23 mouse cellular contexts compared by ENCODE assay signal in the genomic region with DNA sequence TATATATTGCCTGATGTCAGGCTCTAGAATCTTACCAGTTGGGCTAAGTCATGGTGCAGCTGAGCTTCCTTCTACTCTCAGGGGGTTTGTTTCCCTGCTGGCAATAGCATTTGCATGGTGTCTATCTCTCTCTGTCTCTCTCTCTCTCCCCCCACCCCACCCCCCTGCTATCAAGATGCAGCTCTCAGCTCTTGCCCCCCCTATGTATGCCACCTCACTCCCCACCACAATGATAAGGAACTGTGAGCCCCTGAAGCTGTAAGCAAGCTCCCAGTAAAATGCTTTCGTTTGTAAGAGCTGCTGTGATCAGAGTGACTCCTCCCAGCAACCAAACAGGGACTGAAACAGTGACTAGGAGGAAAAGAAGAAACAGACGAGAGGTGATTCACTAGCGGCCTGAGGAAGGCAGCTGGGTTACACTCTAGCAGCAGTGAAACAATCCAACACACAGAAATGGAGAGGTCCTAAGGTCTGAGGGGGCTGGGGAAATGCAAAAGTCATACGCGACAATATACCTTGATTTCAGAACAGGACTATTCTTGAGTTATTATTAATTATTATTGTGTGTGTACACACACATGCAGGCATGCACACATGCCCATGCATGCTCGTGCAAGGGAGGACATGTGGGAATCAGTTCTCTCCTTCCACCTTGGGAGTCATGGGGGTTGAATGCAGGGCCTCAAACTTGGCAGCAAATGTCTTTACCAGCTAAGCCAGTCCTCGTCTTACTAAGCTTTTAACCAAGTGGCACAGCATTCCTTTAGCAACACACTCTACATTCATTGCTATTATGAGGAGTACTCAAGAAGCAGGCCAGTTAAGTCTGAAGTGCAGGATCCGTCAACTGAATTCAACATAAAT. TPM values are rescaled to one million over a fixed set of nuclear protein-coding genes. Genes with fewer than 3 reads are reported as not detected.
A peak's percentile ranks its signal among the peaks of the same experiment; 100 is the strongest.
DNase-seq lines count a peak whose midpoint lies in the region; ATAC-seq and TF ChIP-seq lines count a peak whose summit lies in the region.
"Had no signal": no experiment of that assay in that cellular context is flagged by ENCODE, and none has a peak within 500 bp of the region (broad histone marks: within the 10 kb centered on the region; RNA-seq: fewer than 3 reads in every experiment).

No protein-coding gene starts in this region.

- peaks cover 3% of the 10 kb centered on the region; the same call in 1 of the 2 replicates for H3K4me1 ChIP-seq in intestine, postnatal 0 days (replicated peaks; ENCODE audit: control insufficient read depth, insufficient read depth, low read length)
- H3K4me1 ChIP-seq in intestine, embryonic 15.5 days (replicated peaks): 0 out of 2 replicates have a peak, but pooled peaks cover 5% of the 10 kb centered on the region
- peaks cover 48% of the 10 kb centered on the region for H3K4me1 ChIP-seq in liver, embryonic 12.5 days

- no peak overlapping the region for H3K4me3 ChIP-seq in intestine, postnatal 0 days (ENCODE audit: low read depth, low read length)
- no peak overlapping the region for H3K4me3 ChIP-seq in intestine, embryonic 15.5 days (replicated peaks)
- H3K4me3 ChIP-seq in liver, embryonic 12.5 days: no peak overlapping the region
- H3K4me3 ChIP-seq: forebrain, embryonic 15.5 days; heart, embryonic 13.5 days; hindbrain, embryonic 13.5 days had no signal

- no peak overlapping the region for H3K4me2 ChIP-seq in intestine, postnatal 0 days (replicated peaks; ENCODE audit: low read depth)
- H3K4me2 ChIP-seq in intestine, embryonic 15.5 days (replicated peaks): no peak overlapping the region
- H3K4me2 ChIP-seq in liver, embryonic 12.5 days: 0 out of 2 replicates have a peak overlapping the region, but pooled peaks have one; percentile 16
- H3K4me2 ChIP-seq: forebrain, embryonic 15.5 days; heart, embryonic 13.5 days; hindbrain, embryonic 13.5 days; midbrain, embryonic 11.5 days had no signal

- H3K9me3 ChIP-seq in intestine, postnatal 0 days (ENCODE audit: control insufficient read depth): no peaks in the 10 kb centered on the region
- H3K9me3 ChIP-seq in intestine, embryonic 15.5 days: no peaks in the 10 kb centered on the region
- H3K9me3 ChIP-seq in liver, embryonic 12.5 days (replicated peaks): no peaks in the 10 kb centered on the region
- H3K9me3 ChIP-seq: forebrain, embryonic 15.5 days; G1E; heart, embryonic 13.5 days; hindbrain, embryonic 13.5 days had no signal

- no peak for ATAC-seq in intestine, postnatal 0 days
- ATAC-seq in intestine, embryonic 15.5 days: no peak
- ATAC-seq in liver, embryonic 12.5 days: no peak
- ATAC-seq in erythroblast, adult 5-6 weeks (replicated peaks; ENCODE audit: low FRiP score, poor library complexity, severe bottlenecking): no peak
- ATAC-seq: activated CD4-positive, CD25-positive, alpha-beta regulatory T cell, adult 4 months; forebrain, embryonic 15.5 days had no signal

- TF ChIP-seq CTCF in intestine, postnatal 0 days (IDR thresholded peaks at IDR 0.05; ENCODE audit: low read depth): no peak

- H3K36me3 ChIP-seq in intestine, postnatal 0 days (ENCODE audit: control insufficient read depth, insufficient read depth): no peaks in the 10 kb centered on the region
- no peaks in the 10 kb centered on the region for H3K36me3 ChIP-seq in intestine, embryonic 15.5 days
- H3K36me3 ChIP-seq in liver, embryonic 12.5 days: no peaks in the 10 kb centered on the region
- H3K36me3 ChIP-seq: forebrain, embryonic 15.5 days; heart, embryonic 13.5 days; hindbrain, embryonic 13.5 days had no signal

- peak; percentile 66 to 71 for DNase-seq in urinary bladder, adult 18-20 months (ENCODE audit: low spot score in 2 of 2)
- DNase-seq in urinary bladder, postnatal 10 days (ENCODE audit: low spot score): no peak
- peak; percentile 51 to 64 for DNase-seq in urinary bladder, postnatal 36 days (ENCODE audit: low spot score in 2 of 2)
- no peak for DNase-seq in right cerebral cortex, adult 18-20 months
- DNase-seq: adrenal gland, postnatal 36 days; B cell, adult 2 months; cerebellum, postnatal 14 days; gastrocnemius, postnatal 14 days; kidney, adult 18-20 months; right cerebral cortex, postnatal 14 days had no signal

- no peak overlapping the region for H3K9ac ChIP-seq in intestine, postnatal 0 days (ENCODE audit: low read depth, low read length)
- no peak overlapping the region for H3K9ac ChIP-seq in intestine, embryonic 15.5 days
- H3K9ac ChIP-seq in liver, embryonic 12.5 days: peak overlapping the region; percentile 31; the same call in 1 of the 2 replicates
- H3K9ac ChIP-seq: forebrain, embryonic 15.5 days; heart, embryonic 13.5 days; hindbrain, embryonic 13.5 days had no signal

- peak overlapping the region; percentile 17 for H3K27ac ChIP-seq in intestine, postnatal 0 days (ENCODE audit: low read depth, low read length)
- H3K27ac ChIP-seq in intestine, embryonic 15.5 days: no peak overlapping the region
- 0 out of 2 replicates have a peak overlapping the region, but pooled peaks have one; percentile 21 for H3K27ac ChIP-seq in liver, embryonic 12.5 days
- H3K27ac ChIP-seq: forebrain, embryonic 15.5 days; heart, embryonic 13.5 days; hindbrain, embryonic 13.5 days had no signal

- no peaks in the 10 kb centered on the region for H3K27me3 ChIP-seq in intestine, postnatal 0 days (replicated peaks; ENCODE audit: control insufficient read depth, insufficient read depth, low read length)
- no peaks in the 10 kb centered on the region for H3K27me3 ChIP-seq in intestine, embryonic 15.5 days (replicated peaks)
- H3K27me3 ChIP-seq in liver, embryonic 12.5 days (replicated peaks): no peaks in the 10 kb centered on the region
- H3K27me3 ChIP-seq: forebrain, embryonic 15.5 days; heart, embryonic 13.5 days; hindbrain, embryonic 13.5 days had no signal

- 54% methylated on average over 8 of the region's 8 CpGs for WGBS in intestine, postnatal 0 days
- WGBS in intestine, embryonic 15.5 days: 60% methylated on average over 8 of the region's 8 CpGs
- 48% methylated on average over 8 of the region's 8 CpGs for WGBS in liver, embryonic 12.5 days (ENCODE audit: insufficient replicate concordance)

RNA-seq across cellular contexts. Expression of gene Gm10959, which starts 1.6 kb away (rescaled TPM):
- not detected in 2 replicates for polyA plus RNA-seq in intestine, postnatal 0 days (2015; fragmentation: Nextera tagmentation; extraction: Ambion mirVana)
- not detected in 2 replicates for polyA plus RNA-seq in intestine, embryonic 15.5 days (2015; fragmentation: Nextera tagmentation; extraction: Ambion mirVana)
- polyA plus RNA-seq in liver, embryonic 12.5 days (2016; fragmentation: Nextera tagmentation; extraction: Ambion mirVana): not detected in 2 replicates
- not detected in 2 replicates for total RNA-seq in erythroblast, adult 5-6 weeks (2015; ENCODE audit: low replicate concordance)
- not detected in 2 replicates for total RNA-seq in erythroblast, adult 5-6 weeks (2017; ENCODE audit: low replicate concordance)
- total RNA-seq: adrenal gland, postnatal 36 days; G1E; gastrocnemius, postnatal 14 days; left cerebral cortex, postnatal 25 days had no signal
- polyA plus RNA-seq: activated CD4-positive, CD25-positive, alpha-beta regulatory T cell, adult 4 months; forebrain, embryonic 15.5 days; G1E; heart, embryonic 13.5 days; hindbrain, embryonic 13.5 days; liver, embryonic 16.5 days; midbrain, embryonic 11.5 days; thymus, postnatal 0 days had no signal

RNA-seq across cellular contexts. Expression of gene 1810037I17Rik, which starts 3.2 kb away (rescaled TPM):
- 222 and 229 TPM in 2 replicates for polyA plus RNA-seq in intestine, postnatal 0 days (2015; fragmentation: Nextera tagmentation; extraction: Ambion mirVana)
- polyA plus RNA-seq in intestine, embryonic 15.5 days (2015; fragmentation: Nextera tagmentation; extraction: Ambion mirVana): 146 and 156 TPM in 2 replicates
- polyA plus RNA-seq in liver, embryonic 12.5 days (2016; fragmentation: Nextera tagmentation; extraction: Ambion mirVana): 129 and 134 TPM in 2 replicates
- total RNA-seq in erythroblast, adult 5-6 weeks (2015; ENCODE audit: low replicate concordance): 21.3 and 33.6 TPM in 2 replicates
- 9.3 and 12.0 TPM in 2 replicates for total RNA-seq in erythroblast, adult 5-6 weeks (2017; ENCODE audit: low replicate concordance)

RNA-seq across cellular contexts. Expression of gene Fabp2, which starts 25.9 kb away (rescaled TPM):
- polyA plus RNA-seq in intestine, postnatal 0 days (2015; fragmentation: Nextera tagmentation; extraction: Ambion mirVana): 14,903 and 15,973 TPM in 2 replicates
- 654 and 813 TPM in 2 replicates for polyA plus RNA-seq in intestine, embryonic 15.5 days (2015; fragmentation: Nextera tagmentation; extraction: Ambion mirVana)
- polyA plus RNA-seq in liver, embryonic 12.5 days (2016; fragmentation: Nextera tagmentation; extraction: Ambion mirVana): 5.9 and 6.2 TPM in 2 replicates
- not detected in 2 replicates for total RNA-seq in erythroblast, adult 5-6 weeks (2015; ENCODE audit: low replicate concordance)
- total RNA-seq in erythroblast, adult 5-6 weeks (2017; ENCODE audit: low replicate concordance): not detected in 2 replicates
- total RNA-seq: adrenal gland, postnatal 36 days; G1E; gastrocnemius, postnatal 14 days; left cerebral cortex, postnatal 25 days had no signal
- polyA plus RNA-seq: activated CD4-positive, CD25-positive, alpha-beta regulatory T cell, adult 4 months; forebrain, embryonic 15.5 days; G1E; heart, embryonic 13.5 days; hindbrain, embryonic 13.5 days; midbrain, embryonic 11.5 days had no signal

Comparison
In these comparisons a context has a peak if more than half of its experiments do, and no peak if none do; other contexts are left out.
1. DNase-seq: peak in urinary bladder, adult 18-20 months (2 of 2) and urinary bladder, postnatal 36 days (2 of 2); none in urinary bladder, postnatal 10 days (single experiment) and right cerebral cortex, adult 18-20 months (single experiment).
2. RNA of gene Fabp2, which starts 25.9 kb away (polyA plus RNA-seq): 14,903 to 15,973 TPM in intestine, postnatal 0 days and 654 to 813 TPM in intestine, embryonic 15.5 days; 5.9 to 6.2 TPM in liver, embryonic 12.5 days; every median in the first group is over 10 times any median in the second.